Mouse (Mus musculus): ENCODE measurements around the gene D10Wsu102e. TPM values are rescaled to one million over a fixed set of nuclear protein-coding genes. Genes with fewer than 3 reads are reported as not detected.
"Not testable (repeated sequence)": the region's sequence is repeated elsewhere in the genome, so short reads cannot be mapped to it uniquely, and the experiment has no call there.

D10Wsu102e gene
- polyA plus RNA-seq, 1 experiment from 2014 or later = 0.59 TPM

DNA sequence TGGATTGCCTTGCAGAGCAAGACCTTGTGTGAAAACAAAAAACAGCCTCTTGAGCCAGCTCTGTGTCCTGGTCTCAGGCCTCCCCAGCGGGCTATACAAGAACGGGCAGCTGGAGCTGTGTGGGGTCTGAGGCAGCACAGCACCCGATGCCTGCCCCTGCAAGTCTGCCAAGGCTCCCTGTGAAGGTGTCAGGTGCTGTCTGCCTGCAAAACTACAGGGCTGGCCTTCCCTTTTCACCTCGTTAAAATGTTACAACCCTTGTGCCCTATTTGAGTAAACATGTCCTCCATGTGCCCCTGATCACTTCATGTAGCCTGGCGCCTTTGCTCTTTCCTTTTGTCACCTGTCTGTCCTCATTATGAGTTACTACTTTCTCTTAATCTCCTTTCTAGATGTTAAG is 8.9 kb downstream of the D10Wsu102e start:
- no peak overlapping the region for H3K4me3 ChIP-seq
- no peak for ATAC-seq (ENCODE audit: insufficient number of reproducible peaks, low FRiP score)
- no peak overlapping the region for H3K27ac ChIP-seq (ENCODE audit: poor library complexity, severe bottlenecking)
- H3K4me1 ChIP-seq (replicated peaks) = no peaks in the 10 kb centered on the region
- H3K27me3 ChIP-seq (replicated peaks) = no peaks in the 10 kb centered on the region
- H3K9me3 ChIP-seq (replicated peaks) = no peaks in the 10 kb centered on the region
- no peak overlapping the region for H3K4me2 ChIP-seq
- no peak overlapping the region for H3K9ac ChIP-seq
- peaks cover 78% of the 10 kb centered on the region for H3K36me3 ChIP-seq
- 81% methylated on average over 5 of the region's 5 CpGs for WGBS

DNA sequence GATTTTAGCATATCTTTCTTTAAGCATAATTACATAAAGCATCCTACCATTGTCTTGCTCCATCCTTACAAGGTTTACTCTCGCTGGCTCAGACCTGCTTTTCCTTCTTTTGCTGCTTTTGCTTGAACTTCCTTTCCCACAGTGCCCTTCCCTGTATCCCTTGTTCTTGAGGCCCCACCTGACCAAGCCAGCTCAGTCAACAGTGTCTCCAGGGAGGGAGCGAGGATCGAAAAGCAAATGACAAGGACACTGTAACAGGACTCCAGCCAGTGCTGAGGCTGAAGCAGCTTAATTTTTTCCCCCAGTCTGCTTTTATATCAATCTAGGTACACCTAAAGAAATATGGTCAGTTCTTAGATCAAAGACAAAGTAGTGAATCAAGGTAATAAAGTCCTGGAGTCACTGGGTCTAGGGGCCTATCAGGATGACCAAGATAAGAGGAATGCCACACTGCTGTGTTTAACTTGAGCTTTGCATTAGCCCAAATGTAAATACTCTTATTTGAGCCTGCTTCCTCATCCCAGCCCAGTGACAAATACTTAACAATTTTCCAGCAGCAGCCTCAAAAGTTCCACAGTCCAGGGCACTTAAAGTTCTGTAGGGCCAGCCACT is 14.1 kb downstream of the D10Wsu102e start:
- Histone ChIP-seq H3K27ac (ENCODE audit: poor library complexity, severe bottlenecking) (no peak overlapping the region), H3K27me3 (replicated peaks) (no peaks in the 10 kb centered on the region), H3K4me3 (no peak overlapping the region), H3K36me3 (peaks cover 43% of the 10 kb centered on the region), H3K9me3 (replicated peaks) (no peaks in the 10 kb centered on the region), H3K4me1 (replicated peaks) (peaks cover 26% of the 10 kb centered on the region), H3K4me2 (no peak overlapping the region), H3K9ac (no peak overlapping the region)
- ATAC-seq (ENCODE audit: insufficient number of reproducible peaks, low FRiP score) = no peak
- 85% methylated on average over 3 of the region's 3 CpGs for WGBS

DNA sequence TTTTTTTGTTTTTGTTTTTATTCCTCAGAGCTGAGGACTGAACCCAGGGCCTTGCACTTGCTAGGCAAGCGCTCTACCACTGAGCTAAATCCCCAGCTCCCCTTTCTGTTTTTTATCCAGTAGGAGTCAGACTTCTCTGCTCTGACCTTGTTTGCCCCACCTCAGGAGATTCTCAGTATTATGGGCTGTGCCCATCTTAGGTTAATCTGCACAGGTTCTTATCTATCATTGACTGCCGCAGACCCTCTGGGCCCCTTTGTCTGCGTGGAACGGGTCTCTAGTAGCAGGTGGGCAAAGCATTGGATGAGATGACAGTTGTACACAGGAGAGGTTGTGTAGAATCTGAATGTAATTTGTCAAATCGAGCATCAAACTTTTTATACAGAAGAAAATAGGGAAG is 15.4 kb downstream of the D10Wsu102e start:
- 84% methylated on average over 5 of the region's 5 CpGs for WGBS
- not testable (repeated sequence) for ATAC-seq (ENCODE audit: insufficient number of reproducible peaks, low FRiP score); H3K4me3 ChIP-seq; H3K27ac ChIP-seq (ENCODE audit: poor library complexity, severe bottlenecking); H3K4me2 ChIP-seq; H3K9me3 ChIP-seq (replicated peaks); H3K27me3 ChIP-seq (replicated peaks); H3K9ac ChIP-seq
- H3K4me1 ChIP-seq (replicated peaks) = peaks cover 26% of the 10 kb centered on the region
- peaks cover 35% of the 10 kb centered on the region for H3K36me3 ChIP-seq

DNA sequence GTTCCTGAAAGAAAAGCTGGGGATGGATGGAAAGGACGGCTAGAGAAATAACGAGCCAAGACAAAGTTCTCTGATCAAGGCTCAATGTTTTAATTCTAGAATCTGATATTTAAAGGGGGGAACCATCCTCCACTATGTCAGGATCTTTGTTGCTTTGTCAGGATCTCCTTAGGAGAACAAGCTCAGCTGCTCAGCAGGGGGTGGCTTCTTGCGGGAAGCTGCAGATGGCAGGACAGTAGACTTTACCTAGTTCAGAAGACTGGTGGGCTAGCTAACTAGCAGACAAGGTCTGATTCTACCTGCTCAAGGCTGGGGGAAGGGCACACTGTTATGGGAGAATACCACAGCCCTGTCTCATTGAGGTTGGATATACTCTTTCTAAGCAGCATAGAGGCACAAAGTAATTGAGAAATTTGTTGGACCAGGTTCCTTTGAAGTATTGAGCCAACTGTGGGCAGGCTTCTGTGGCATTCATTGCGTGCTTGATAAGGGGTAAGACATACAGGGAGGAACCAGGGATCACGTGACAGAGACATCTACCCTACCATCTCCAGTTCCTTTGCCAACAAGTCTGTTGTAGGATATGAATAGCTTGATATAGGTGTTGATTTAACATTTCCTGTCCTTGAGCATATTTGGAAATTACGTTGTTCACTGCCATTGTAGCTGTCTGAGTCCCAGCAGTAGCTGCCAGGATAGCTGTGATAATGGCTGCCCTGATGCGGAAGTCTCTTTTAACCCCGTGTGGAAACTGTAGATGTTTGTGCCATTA is 17.1 kb downstream of the D10Wsu102e start:
- Histone ChIP-seq H3K36me3 (peaks cover 19% of the 10 kb centered on the region), H3K9ac (no peak overlapping the region), H3K4me1 (replicated peaks) (peaks cover 26% of the 10 kb centered on the region), H3K9me3 (replicated peaks) (no peaks in the 10 kb centered on the region), H3K4me3 (no peak overlapping the region), H3K27ac (ENCODE audit: poor library complexity, severe bottlenecking) (no peak overlapping the region), H3K27me3 (replicated peaks) (no peaks in the 10 kb centered on the region), H3K4me2 (no peak overlapping the region)
- 70% methylated on average over 8 of the region's 8 CpGs for WGBS
- no peak for ATAC-seq (ENCODE audit: insufficient number of reproducible peaks, low FRiP score)

DNA sequence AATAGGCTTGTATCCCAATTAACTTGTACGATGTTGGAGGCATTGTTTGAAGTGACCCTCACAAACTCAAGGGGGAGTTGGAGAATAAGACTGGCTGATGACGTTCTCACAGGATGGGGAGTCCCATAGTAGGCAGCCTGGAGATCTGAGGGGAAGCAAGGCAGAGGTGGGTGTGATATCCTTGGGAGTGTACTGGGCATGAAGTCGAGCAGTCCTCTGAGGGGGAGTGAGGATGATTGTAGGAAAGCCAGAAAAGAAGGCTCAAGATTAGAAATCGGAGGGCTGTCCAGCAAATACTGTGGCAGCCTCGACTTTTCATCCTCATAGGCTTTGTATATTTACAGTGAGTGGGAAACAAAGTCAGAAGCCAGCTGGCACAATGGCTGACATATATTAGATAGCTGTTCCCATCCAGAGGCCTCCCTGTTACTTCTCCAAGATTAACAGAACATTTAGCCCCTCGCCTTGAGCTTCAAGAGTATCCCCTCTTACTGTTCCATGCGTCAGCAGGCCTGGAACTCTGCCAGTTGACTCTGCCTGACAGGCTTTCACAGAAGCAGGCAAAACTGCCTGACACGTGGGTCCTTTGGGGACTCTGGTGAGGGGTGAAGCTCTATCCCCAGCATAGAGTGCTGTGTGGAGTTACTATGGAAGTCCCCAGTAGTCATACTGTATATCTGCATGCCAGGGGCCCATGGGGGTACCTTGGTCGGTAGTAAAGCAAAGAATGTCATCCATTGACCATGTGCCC is 18.2 kb downstream of the D10Wsu102e start:
- WGBS = 60% methylated on average over 9 of the region's 9 CpGs

DNA sequence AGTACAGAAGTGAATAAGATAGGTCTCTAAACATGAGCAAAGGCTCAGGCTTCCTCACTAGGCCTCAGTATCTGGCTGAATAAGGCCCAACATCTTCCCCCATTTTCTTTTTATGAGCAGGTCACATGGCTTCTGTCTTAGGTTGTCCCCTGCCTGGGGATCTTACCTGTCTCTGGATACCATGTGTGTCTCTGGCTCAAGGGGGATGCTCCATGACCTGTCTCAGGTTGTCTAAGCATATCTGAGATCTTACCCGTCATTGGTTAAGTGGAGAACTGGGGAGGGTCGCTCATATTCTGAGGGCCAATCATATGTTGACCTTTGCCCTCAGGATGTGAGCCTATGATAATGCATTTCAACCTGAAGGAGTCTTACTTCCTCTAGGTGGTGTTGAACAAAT is 20.5 kb downstream of the D10Wsu102e start:
- no peak overlapping the region for H3K4me3 ChIP-seq
- ATAC-seq (ENCODE audit: insufficient number of reproducible peaks, low FRiP score) = no peak
- H3K27me3 ChIP-seq (replicated peaks) = no peaks in the 10 kb centered on the region
- H3K9ac ChIP-seq = no peak overlapping the region
- WGBS = 86% methylated on average over 2 of the region's 2 CpGs
- peaks cover 13% of the 10 kb centered on the region for H3K36me3 ChIP-seq
- H3K4me2 ChIP-seq = no peak overlapping the region
- no peaks in the 10 kb centered on the region for H3K9me3 ChIP-seq (replicated peaks)
- H3K27ac ChIP-seq (ENCODE audit: poor library complexity, severe bottlenecking) = no peak overlapping the region
- peaks cover 24% of the 10 kb centered on the region for H3K4me1 ChIP-seq (replicated peaks)

More for the DNA sequence above, 18.2 kb downstream of the D10Wsu102e start:
- Histone ChIP-seq H3K9ac (no peak overlapping the region), H3K27ac (ENCODE audit: poor library complexity, severe bottlenecking) (no peak overlapping the region), H3K4me3 (no peak overlapping the region), H3K4me1 (replicated peaks) (peaks cover 26% of the 10 kb centered on the region), H3K36me3 (peaks cover 15% of the 10 kb centered on the region), H3K4me2 (no peak overlapping the region), H3K9me3 (replicated peaks) (no peaks in the 10 kb centered on the region), H3K27me3 (replicated peaks) (no peaks in the 10 kb centered on the region)
- ATAC-seq (ENCODE audit: insufficient number of reproducible peaks, low FRiP score) = 0 out of 2 replicates have a peak, but pooled peaks have one; percentile 19

DNA sequence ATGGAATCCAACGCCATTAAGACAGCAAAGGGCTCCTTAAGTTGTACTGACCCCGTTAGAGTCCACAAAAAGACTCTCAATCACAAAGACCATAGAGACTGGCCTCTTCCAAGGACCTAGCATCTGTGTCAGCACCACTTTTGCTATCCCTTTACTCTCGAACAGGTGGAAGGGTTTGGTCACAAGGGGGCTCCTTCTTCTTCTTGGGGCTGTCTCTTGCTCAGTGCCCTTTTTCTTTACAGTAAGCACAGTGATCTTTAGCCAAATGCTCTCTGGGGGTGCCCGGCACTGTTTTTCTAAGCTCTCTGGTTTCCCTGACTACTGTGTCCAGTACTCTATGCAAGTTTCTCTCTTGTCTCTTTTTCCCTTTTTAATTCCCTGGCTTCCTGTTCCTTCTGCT is 22.5 kb downstream of the D10Wsu102e start:
- no peak for ATAC-seq (ENCODE audit: insufficient number of reproducible peaks, low FRiP score)
- H3K9me3 ChIP-seq (replicated peaks) = no peaks in the 10 kb centered on the region
- H3K4me3 ChIP-seq = no peak overlapping the region
- 93% methylated on average over 4 of the region's 4 CpGs for WGBS
- no peak overlapping the region for H3K4me2 ChIP-seq
- H3K4me1 ChIP-seq (replicated peaks) = peaks cover 15% of the 10 kb centered on the region
- peaks cover 16% of the 10 kb centered on the region for H3K36me3 ChIP-seq
- H3K27ac ChIP-seq (ENCODE audit: poor library complexity, severe bottlenecking) = no peak overlapping the region
- no peak overlapping the region for H3K9ac ChIP-seq
- H3K27me3 ChIP-seq (replicated peaks) = no peaks in the 10 kb centered on the region

DNA sequence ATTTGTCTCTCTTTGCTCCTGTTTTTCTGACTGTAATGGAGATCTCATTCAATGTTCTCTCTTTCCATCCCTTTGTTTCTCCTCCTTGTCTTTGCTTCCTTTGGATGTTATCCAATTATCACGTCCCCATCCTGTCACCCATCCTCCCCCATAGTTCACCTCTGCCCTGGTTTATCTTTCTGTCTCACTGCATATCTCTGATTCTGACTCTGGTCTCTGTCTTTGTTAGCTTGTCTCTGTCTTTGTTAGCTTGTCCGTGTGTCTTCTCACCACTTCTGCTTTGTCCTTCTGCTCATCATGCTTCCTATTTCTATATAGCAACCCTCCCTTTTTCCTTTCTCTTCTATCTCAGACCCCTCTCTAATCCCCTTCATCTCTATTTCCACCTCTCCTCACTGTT is 23.0 kb downstream of the D10Wsu102e start:
- no peaks in the 10 kb centered on the region for H3K27me3 ChIP-seq (replicated peaks)
- no peak for ATAC-seq (ENCODE audit: insufficient number of reproducible peaks, low FRiP score)
- no peak overlapping the region for H3K4me3 ChIP-seq
- no peak overlapping the region for H3K9ac ChIP-seq
- peaks cover 16% of the 10 kb centered on the region for H3K36me3 ChIP-seq
- no peaks in the 10 kb centered on the region for H3K9me3 ChIP-seq (replicated peaks)
- peaks cover 10% of the 10 kb centered on the region for H3K4me1 ChIP-seq (replicated peaks)
- WGBS = 39% methylated on average over 2 of the region's 2 CpGs
- H3K27ac ChIP-seq (ENCODE audit: poor library complexity, severe bottlenecking) = no peak overlapping the region
- H3K4me2 ChIP-seq = no peak overlapping the region

DNA sequence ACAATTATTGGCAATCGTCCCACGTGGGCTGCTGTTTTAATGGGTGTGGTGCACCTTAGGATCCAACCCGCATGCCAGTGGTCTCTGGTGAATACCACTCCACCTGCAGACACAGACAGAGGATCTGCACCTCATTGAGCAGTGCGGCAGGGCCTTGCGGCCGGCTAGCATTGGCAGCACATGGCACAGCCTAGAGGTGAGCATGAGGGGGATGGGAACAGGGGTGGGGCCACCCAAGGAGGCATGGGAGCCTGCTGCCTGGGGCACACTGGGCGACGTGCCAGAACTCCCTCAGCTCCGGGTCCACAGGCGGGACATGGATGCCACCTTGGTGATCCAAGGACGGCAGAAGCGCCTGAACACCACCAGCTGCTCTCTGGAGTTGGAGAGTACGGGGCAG is 23.8 kb downstream of the D10Wsu102e start:
- Histone ChIP-seq H3K9me3 (replicated peaks) (no peaks in the 10 kb centered on the region), H3K27ac (ENCODE audit: poor library complexity, severe bottlenecking) (no peak overlapping the region), H3K4me3 (no peak overlapping the region), H3K9ac (no peak overlapping the region), H3K36me3 (peaks cover 16% of the 10 kb centered on the region), H3K27me3 (replicated peaks) (no peaks in the 10 kb centered on the region), H3K4me1 (replicated peaks) (peaks cover 2% of the 10 kb centered on the region), H3K4me2 (no peak overlapping the region)
- WGBS = 88% methylated on average over 13 of the region's 13 CpGs
- ATAC-seq (ENCODE audit: insufficient number of reproducible peaks, low FRiP score) = 0 out of 2 replicates have a peak, but pooled peaks have one; percentile 22

DNA sequence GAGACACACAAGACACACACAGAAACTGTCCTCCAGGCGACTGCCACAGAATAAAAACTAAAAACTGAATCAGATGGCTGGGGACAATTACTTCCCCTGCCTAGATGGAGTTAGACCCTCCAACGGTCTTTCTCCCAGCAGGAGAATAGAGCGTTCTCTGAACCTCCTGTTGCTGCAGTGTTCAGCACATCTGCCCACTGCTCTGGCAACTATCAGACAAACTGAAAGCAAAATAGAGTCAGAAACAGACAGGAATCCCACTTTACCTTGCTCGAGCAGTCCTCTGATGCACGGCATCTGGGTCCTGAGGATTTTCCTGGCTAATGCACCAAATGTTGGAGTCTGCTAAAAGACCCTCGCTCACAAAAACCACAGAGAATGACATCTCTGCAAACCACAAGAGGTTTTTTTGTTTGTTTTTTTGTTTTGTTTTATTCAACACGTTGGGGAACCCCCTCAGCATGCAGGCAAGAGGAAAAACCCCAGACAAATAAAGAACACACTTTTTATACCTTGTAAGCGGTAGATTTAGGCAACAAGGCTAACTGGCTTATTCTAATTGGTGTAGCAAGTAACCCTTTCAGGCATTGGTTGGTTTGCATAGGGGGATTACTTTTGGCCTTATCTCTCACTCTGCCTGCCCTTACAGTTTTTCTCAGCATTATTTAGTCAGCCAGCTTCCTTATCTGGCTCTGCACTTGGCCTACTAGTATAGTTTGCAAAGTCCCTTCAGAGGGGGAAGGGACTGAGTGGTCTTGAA is 24.6 kb downstream of the D10Wsu102e start:
- H3K4me1 ChIP-seq (replicated peaks) = no peaks in the 10 kb centered on the region; the same call in 1 of the 2 replicates
- H3K27me3 ChIP-seq (replicated peaks) = no peaks in the 10 kb centered on the region
- H3K4me3 ChIP-seq = no peak overlapping the region
- H3K27ac ChIP-seq (ENCODE audit: poor library complexity, severe bottlenecking) = no peak overlapping the region
- H3K9ac ChIP-seq = no peak overlapping the region
- WGBS = 84% methylated on average over 8 of the region's 8 CpGs
- no peaks in the 10 kb centered on the region for H3K9me3 ChIP-seq (replicated peaks)
- H3K4me2 ChIP-seq = no peak overlapping the region
- ATAC-seq (ENCODE audit: insufficient number of reproducible peaks, low FRiP score) = no peak
- peaks cover 16% of the 10 kb centered on the region for H3K36me3 ChIP-seq

Data from heart, embryonic 12.5 days (tissue).